Mouse (Mus musculus) cerebellum, postnatal 10 days (tissue): ENCODE measurements at regions not wholly inside any gene's neighbourhood (a gene's known extent, or its start where the extent isn't known, plus 50 kb on each side); places are given as distances from the start of the nearest gene placed in this dataset.
"Not testable (repeated sequence)": the region's sequence is repeated elsewhere in the genome, so short reads cannot be mapped to it uniquely, and the experiment has no call there.

Source experiments
- DNase-seq, 2 experiments: peaks; one replicate each; pipeline ENCODE4 v3.0.0; 2021; ENCODE audit warnings: mixed read lengths in 2 of 2

GRCm38 (mm10) chr4:28064935-28065334 is 748.0 kb upstream of the Epha7 start:
- no peak for DNase-seq

- DNase-seq, result no peak
These were observed 747.1 kb upstream of the Epha7 start for GRCm38 (mm10) chr4:28065828-28066227.

DNA sequence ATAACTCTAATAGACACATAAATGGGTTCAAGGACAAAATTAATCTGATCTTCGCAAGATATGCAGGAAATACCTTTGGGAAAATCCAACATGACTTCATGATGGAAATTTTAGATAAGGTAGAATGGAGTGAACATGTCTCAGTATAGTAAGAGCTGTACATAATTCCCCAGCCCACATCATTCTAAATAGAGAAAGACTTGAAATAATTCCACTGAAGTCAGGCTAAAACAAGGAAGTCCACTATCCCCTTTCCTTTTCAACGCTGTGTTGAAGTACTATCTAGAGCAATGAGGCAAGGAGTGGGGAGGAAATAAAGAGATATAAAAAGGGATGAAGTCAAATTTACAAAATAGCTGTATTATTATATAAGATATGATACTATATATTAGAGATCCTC is 733.9 kb upstream of the Epha7 start:
- no peak for DNase-seq

DNA sequence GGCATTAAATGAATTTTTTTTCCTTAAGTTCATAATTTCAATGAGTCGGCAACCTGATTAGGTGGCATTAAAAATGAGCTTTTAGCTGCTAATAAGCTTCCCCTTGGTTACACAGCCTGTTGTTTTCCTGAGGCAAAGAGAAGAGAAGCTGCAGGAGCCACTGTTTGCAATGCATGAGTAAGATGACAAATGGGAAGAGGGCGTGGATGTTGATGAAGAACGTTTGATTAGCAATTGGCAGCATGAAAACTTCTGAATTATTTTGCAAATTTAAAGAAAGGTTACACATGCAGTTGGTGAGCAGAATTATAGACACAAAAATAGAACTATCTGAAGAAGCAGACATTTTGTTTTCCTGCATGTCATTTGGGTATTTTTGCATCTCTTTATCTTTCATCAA is 720.1 kb upstream of the Epha7 start:
- no peak for DNase-seq

- peak; percentile 40 to 55 for DNase-seq
These were observed 669.8 kb upstream of the Epha7 start for GRCm38 (mm10) chr4:28143165-28143564.

DNA sequence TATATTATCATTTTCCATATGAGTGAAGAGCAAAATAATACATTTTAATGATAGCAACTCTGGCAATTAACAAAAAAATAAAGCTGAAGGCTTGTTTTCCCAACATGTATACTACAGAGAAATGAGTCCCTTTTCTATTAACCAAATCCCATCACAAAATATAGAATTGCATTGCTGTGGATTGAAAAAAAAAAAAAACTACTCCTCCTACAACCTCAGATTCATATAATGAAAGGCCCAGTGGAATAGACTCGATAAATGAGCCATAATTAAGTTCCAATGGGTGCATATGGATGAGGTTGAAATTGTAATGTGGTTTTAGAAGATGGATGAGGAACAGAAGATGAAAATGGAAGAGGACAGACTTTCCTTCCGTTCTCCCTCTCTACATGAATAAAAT is 657.8 kb upstream of the Epha7 start:
- no peak for DNase-seq

DNA sequence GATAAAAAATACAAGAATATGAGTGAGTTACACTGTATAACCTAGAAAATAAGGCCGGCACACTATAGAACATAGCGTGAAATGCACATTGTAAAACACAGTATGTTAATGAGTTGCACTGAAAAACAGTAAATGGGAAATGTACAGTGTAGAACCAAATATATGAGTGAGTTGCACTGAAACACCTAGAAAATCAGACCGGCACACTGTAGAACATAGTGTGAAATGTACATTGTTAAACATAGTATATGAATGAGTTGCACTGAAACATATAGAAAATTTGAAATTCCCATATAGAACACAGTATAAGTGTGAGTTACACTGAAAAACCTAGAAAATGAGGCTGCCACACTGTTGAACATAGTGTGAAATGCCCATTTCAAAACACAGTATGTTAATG is 636.2 kb upstream of the Epha7 start:
- DNase-seq, result peak; percentile 16 to 28

- no peak for DNase-seq
These were observed 622.1 kb upstream of the Epha7 start for GRCm38 (mm10) chr4:28190861-28191260.

DNA sequence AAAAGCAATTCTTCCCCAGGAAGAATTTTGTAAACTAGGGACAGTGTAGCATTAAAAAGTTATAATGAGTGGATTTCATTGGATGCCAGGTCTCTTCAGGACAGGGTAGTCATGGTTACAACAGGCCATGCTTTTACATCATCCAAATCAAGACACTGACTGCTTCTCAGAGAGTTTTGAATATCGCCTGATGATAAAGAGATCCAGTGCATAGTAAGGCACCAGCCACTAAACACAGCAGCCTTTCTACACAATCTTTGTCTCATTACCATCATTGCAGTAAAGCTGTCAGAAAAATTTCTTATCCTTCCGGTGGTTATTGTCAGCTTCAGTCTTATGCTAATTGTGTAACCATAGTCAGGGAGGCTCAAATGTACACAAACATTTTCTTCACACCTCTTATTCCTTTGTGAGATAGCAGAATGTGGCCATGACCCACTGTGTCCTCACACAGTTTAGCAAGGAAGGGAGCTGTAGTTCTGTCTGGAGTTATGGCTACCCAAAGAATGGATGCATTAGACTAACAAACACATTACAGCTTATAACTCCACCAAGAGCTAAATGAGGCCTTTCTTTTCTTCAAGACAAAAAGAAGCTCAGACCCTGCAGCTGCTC is 585.2 kb upstream of the Epha7 start:
- DNase-seq, result no peak

DNA sequence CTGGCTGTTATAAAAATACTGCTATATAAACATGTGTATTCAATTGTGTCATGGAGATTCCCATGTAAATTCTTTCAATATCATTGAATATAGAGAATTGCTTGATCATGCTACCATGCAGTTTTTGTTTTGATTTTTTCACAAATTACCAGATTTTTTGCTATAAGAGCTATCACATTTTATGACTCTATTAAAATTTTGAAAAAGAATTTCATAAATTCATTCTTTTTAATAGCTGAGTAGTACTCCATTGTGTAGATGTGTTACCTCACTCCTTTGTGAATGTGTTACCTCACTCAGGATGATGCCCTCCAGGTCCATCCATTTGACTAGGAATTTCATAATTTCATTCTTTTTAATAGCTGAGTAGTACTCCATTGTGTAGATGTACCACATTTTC is 577.4 kb upstream of the Epha7 start:
- DNase-seq, result not testable (repeated sequence)

- DNase-seq, result peak; percentile 39 to 51
These were observed 570.7 kb upstream of the Epha7 start for GRCm38 (mm10) chr4:28242272-28242671.
